Mouse (Mus musculus) intestine, postnatal 0 days (tissue): ENCODE results near the gene Ube2cbp. TPM values are rescaled to one million over a fixed set of nuclear protein-coding genes. Genes with fewer than 3 reads are reported as not detected.
A peak's percentile ranks its signal among the peaks of the same experiment; 100 is the strongest.

ENCODE experiments used
- ATAC-seq: fragments of 200-750 bp; cut with Nextera tagmentation; 2 replicates; pipeline ENCODE4 v1.8.0; 2017; ENCODE audit warnings: mild to moderate bottlenecking, moderate TSS enrichment, moderate library complexity
- H3K27ac ChIP-seq: fragments of 300-500 bp; sonication (generic); 2 replicates; pipeline ENCODE4 v1.5.1; 2014; ENCODE audit warnings: mild to moderate bottlenecking, low read depth, low read length, moderate library complexity
- H3K27me3 ChIP-seq: fragments of 300-500 bp; sonication (generic); replicated peaks from 2 replicates; pipeline ENCODE4 v1.6.1; 2014; ENCODE audit warnings: low read length, mixed read lengths; ENCODE audit not compliant: control insufficient read depth, insufficient read depth
- H3K36me3 ChIP-seq: fragments of 300-500 bp; sonication (generic); 2 replicates; pipeline ENCODE4 v1.6.1; 2014; ENCODE audit warnings: mild to moderate bottlenecking, moderate library complexity; ENCODE audit not compliant: control insufficient read depth, insufficient read depth
- H3K4me1 ChIP-seq: fragments of 300-500 bp; sonication (generic); replicated peaks from 2 replicates; pipeline ENCODE4 v1.6.1; 2014; ENCODE audit warnings: antibody characterized with exemption, low read length, mixed read lengths; ENCODE audit not compliant: control insufficient read depth, insufficient read depth
- H3K4me2 ChIP-seq: fragments of 300-500 bp; sonication (generic); replicated peaks from 2 replicates; pipeline ENCODE4 v1.6.1; 2014; ENCODE audit warnings: low read depth, mild to moderate bottlenecking, moderate library complexity
- H3K4me3 ChIP-seq: fragments of 300-500 bp; sonication (generic); 2 replicates; pipeline ENCODE4 v1.5.1; 2014; ENCODE audit warnings: low read depth, low read length
- H3K9ac ChIP-seq: fragments of 300-500 bp; sonication (generic); 2 replicates; pipeline ENCODE4 v1.6.1; 2014; ENCODE audit warnings: mild to moderate bottlenecking, low read depth, low read length
- H3K9me3 ChIP-seq: fragments of 300-500 bp; sonication (generic); 2 replicates; pipeline ENCODE4 v1.6.1; 2016; ENCODE audit warnings: mixed run types; ENCODE audit not compliant: control insufficient read depth
- CTCF ChIP-seq: sonication (generic); IDR thresholded peaks from 2 replicates; pipeline ENCODE4 v1.5.1; 2016; ENCODE audit warnings: low read depth, mild to moderate bottlenecking, control low read depth, antibody characterized with exemption, moderate library complexity
- WGBS: fragments of 180-500 bp; shearing (Covaris S2); extraction: QIAGEN DNeasy Blood & Tissue Kit; methylation state at CpG from one replicate; pipeline ENCODE4 v1.1.7; 2014; 5-methylcytosine and 5-hydroxymethylcytosine counted together
- polyA plus RNA-seq: library from polyadenylated mRNA; unstranded; fragments of >200 nt; fragmentation: Nextera tagmentation; extraction: Ambion mirVana; gene quantifications from 2 replicates; pipeline ENCODE4 v1.2.1, GENCODE M21; 2015

The Ube2cbp gene
- polyA plus RNA-seq, 1 experiment from 2014 or later = 1.6 TPM

DNA sequence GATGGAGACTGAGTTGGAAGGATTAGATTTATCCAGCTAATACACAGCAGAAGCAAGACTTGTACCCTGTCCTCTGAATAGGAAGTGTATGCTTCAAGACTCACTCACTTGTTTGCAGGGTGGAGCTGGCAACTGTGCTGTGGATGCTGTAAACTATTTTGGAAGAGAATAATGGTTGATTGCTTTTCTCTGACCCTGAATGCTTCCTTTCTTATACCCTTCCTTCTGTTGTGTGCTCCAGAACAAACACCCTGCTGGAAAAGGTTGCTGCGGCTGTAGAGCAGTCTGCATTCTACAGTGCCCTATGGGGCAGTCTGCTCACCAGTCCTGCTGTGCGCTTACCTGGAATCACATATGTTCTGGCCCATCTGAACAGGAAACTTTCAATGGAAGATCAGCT lies 27.0 kb upstream of the Ube2cbp start:
- no peak overlapping the region for H3K9ac ChIP-seq
- H3K4me2 ChIP-seq = no peak overlapping the region
- H3K9me3 ChIP-seq = no peaks in the 10 kb centered on the region
- H3K4me1 ChIP-seq = no peaks in the 10 kb centered on the region
- H3K27me3 ChIP-seq = no peaks in the 10 kb centered on the region
- no peak overlapping the region for H3K27ac ChIP-seq
- no peak overlapping the region for H3K4me3 ChIP-seq
- WGBS = 91% methylated on average over 2 of the region's 2 CpGs
- peaks cover 33% of the 10 kb centered on the region for H3K36me3 ChIP-seq
- no peak for TF ChIP-seq CTCF
- no peak for ATAC-seq

DNA sequence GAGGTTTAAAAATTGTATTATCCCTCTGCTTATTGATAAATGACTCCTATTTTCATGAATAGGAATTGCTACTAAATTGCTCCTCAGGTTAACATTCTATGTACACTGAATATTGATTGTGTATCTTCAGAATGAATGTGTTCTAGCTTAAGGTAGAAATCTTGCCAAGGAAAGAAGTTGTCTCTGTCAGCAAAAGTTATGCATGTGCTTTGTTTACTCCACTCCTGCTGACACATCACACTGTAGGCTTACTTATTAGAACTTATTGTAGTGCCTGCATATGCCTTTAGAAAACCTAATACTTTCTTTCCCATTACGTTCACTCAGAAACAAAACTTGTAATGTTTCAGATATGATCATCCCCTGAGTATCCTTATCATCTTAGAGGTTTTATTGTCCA lies 17.5 kb upstream of the Ube2cbp start:
- no peaks in the 10 kb centered on the region for H3K9me3 ChIP-seq
- H3K27me3 ChIP-seq = no peaks in the 10 kb centered on the region
- H3K27ac ChIP-seq = no peak overlapping the region
- ATAC-seq = no peak
- no peak for TF ChIP-seq CTCF
- no peaks in the 10 kb centered on the region for H3K4me1 ChIP-seq
- H3K36me3 ChIP-seq = no peaks in the 10 kb centered on the region
- no peak overlapping the region for H3K9ac ChIP-seq
- WGBS = 69% methylated on average over 1 of the region's 1 CpGs
- no peak overlapping the region for H3K4me2 ChIP-seq
- H3K4me3 ChIP-seq = no peak overlapping the region

DNA sequence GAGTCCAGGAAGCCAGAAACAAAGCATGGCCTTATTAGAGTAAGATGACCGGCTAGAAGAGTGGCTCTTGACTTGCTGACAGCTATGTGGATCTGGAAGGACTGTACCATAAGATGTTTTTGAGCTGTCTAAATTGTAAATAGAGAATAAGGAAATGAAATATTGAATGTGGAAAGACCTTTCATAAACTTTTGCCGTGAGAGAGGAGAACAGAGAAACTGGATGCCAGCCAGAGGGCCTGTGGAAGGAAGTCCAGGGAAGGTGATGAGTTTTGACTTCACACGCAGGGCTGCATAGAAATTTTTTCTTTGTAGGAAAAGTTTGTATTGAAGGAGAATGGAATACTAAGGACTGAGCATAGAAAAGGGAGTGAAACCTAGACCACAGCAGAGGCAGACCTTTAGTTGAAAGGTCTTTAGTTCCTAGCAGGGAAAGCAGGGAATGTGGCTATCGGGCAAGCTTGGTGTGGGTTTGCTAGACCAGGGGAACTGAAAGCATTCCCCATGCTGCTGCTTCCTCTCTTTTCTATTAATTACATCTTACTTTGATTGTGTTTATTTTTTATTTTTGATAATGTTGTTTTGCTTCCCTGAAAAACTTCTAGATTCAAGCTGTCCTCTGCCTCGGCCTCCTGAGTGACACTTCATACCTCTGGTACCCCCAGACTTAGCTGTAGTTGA lies 13.8 kb upstream of the Ube2cbp start:
- Histone ChIP-seq H3K4me1 (no peaks in the 10 kb centered on the region), H3K4me3 (no peak overlapping the region), H3K27ac (no peak overlapping the region), H3K36me3 (no peaks in the 10 kb centered on the region), H3K9me3 (no peaks in the 10 kb centered on the region), H3K27me3 (no peaks in the 10 kb centered on the region), H3K9ac (no peak overlapping the region), H3K4me2 (no peak overlapping the region)
- ATAC-seq = no peak
- no peak for TF ChIP-seq CTCF
- 73% methylated on average over 5 of the region's 5 CpGs for WGBS

DNA sequence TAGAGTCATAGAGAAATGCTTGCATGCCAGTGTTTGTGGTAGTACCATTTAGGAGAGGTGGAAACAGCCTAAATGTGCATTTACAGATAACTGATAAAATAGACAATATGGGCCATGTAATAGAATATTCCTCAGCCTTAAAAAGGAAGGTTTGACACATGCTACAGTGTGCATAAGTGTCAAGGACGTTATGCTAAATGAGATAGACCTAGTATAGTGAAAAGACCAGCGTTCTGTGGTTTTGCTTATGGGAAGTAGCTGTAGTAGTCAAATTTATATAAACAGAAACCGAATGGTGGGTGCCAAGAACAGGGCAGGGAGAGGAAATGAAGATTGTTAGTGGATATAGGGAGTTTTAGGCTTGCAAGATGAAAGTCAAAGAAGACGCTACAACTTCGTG lies 12.0 kb upstream of the Ube2cbp start:
- Histone ChIP-seq H3K27ac (no peak overlapping the region), H3K36me3 (no peaks in the 10 kb centered on the region), H3K9me3 (no peaks in the 10 kb centered on the region), H3K4me1 (no peaks in the 10 kb centered on the region), H3K27me3 (no peaks in the 10 kb centered on the region), H3K9ac (no peak overlapping the region), H3K4me3 (no peak overlapping the region), H3K4me2 (no peak overlapping the region)
- TF ChIP-seq CTCF = no peak
- 58% methylated on average over 5 of the region's 5 CpGs for WGBS
- no peak for ATAC-seq

DNA sequence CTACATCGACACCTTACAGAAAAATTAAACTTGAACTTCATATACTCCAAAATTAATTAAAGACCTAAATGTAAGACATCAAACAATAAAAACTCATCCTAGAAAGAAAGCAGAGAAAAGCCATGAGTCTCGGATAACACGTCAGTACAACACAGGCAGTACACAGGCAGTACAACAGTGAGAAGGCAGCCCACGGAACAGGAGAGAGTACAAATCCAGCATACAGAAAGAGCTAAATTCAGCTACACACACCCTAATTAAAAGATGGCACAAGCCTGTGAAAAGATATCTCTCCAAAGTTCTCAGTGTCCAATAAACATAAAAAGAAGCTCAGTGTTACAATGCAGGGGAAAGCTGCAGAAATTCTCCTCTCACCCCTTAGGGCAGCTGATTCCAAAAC lies 11.2 kb upstream of the Ube2cbp start:
- no peaks in the 10 kb centered on the region for H3K36me3 ChIP-seq
- no peaks in the 10 kb centered on the region for H3K9me3 ChIP-seq
- H3K4me3 ChIP-seq = no peak overlapping the region
- TF ChIP-seq CTCF = no peak
- 93% methylated on average over 4 of the region's 4 CpGs for WGBS
- H3K9ac ChIP-seq = no peak overlapping the region
- no peaks in the 10 kb centered on the region for H3K4me1 ChIP-seq
- ATAC-seq = no peak
- no peaks in the 10 kb centered on the region for H3K27me3 ChIP-seq
- no peak overlapping the region for H3K4me2 ChIP-seq
- H3K27ac ChIP-seq = no peak overlapping the region

DNA sequence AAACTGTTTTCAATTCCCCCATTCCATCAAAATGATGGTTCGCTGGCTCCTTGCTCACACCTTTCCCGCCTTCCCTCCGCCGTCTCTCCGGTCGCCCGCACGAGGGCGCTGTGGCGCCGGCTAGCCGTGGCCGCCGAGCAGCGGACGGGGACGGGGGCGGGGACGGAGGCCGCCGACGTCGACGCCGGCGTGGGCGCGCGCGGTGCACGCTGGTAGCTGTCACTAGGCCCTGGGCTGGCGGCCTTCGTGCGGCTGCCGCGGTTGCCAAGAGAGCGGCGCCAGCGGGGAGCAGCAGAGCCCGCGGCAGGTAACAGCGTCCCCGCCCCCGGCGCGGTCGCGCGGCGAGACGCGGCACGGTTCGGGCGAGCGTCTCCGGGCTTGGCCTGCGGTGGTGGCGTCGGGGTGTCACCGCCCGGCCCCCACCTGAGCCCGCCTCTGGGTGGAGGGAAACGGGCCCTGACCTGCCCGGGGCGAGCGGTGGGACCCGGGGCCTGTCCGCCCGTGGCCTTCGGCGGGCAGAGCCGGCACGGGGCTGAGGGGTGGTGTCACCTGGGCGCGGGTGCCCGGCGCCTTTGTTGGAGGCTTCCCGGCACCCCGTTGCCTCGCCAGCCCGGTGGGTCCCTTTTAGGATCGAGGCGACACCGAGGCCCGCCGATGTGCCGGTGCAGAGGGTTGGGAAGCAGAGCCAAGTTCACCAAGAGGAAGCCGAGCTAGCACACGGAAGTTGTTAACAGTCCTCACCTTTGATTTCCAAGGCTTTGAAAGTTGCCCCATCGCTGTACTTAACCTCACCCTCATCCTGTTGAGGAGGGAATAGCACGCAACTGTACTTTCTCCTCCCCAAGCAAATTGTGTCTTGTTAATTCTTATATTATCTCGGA lies 2.5 kb upstream of the Ube2cbp start, which contains the start of gene Dop1a:
Gene Dop1a (plus strand): TSS at position 165 of the 881 bp plus-strand sequence.
- WGBS = under 1% methylated on average over 58 of the region's 93 CpGs

More for the DNA sequence above, 2.5 kb upstream of the Ube2cbp start, which contains the start of gene Dop1a:
- Histone ChIP-seq H3K9ac (peak within 1 kb of the TSS; percentile 90), H3K27ac (peak within 1 kb of the TSS; percentile 98), H3K9me3 (no peaks in the 10 kb centered on the region), H3K36me3 (no peaks in the 10 kb centered on the region), H3K4me3 (peak within 1 kb of the TSS; percentile 83), H3K4me1 (no peaks in the 10 kb centered on the region), H3K4me2 (peak within 1 kb of the TSS; percentile 90), H3K27me3 (no peaks in the 10 kb centered on the region)
- ATAC-seq = peak; percentile 92
- TF ChIP-seq CTCF = peak; percentile 91
